ENCODE assay signal across 18 mouse cellular contexts in genomic region chr5:84413026-84413425, GRCm38 (mm10). TPM values are rescaled to one million over a fixed set of nuclear protein-coding genes. Genes with fewer than 3 reads are reported as not detected.
A peak's percentile ranks its signal among the peaks of the same experiment; 100 is the strongest.
DNase-seq lines count a peak whose midpoint lies in the region; ATAC-seq and TF ChIP-seq lines count a peak whose summit lies in the region.
"Had no signal": no experiment of that assay in that cellular context is flagged by ENCODE, and none has a peak within 500 bp of the region (broad histone marks: within the 10 kb centered on the region; RNA-seq: fewer than 3 reads in every experiment).

No protein-coding gene starts in this region.

- H3K4me1 ChIP-seq in forebrain, postnatal 0 days (ENCODE audit: insufficient read depth): peaks cover 7% of the 10 kb centered on the region
- 0 out of 2 replicates have a peak, but pooled peaks cover 3% of the 10 kb centered on the region for H3K4me1 ChIP-seq in midbrain, embryonic 14.5 days (ENCODE audit: control insufficient read depth, insufficient read depth, low read length)
- 0 out of 2 replicates have a peak, but pooled peaks cover 8% of the 10 kb centered on the region for H3K4me1 ChIP-seq in kidney, embryonic 14.5 days (ENCODE audit: control insufficient read depth, insufficient read depth, low read length)

- H3K27ac ChIP-seq in layer of hippocampus, adult 2 months: peak overlapping the region; percentile 94
- H3K27ac ChIP-seq in forebrain, postnatal 0 days (ENCODE audit: low read depth, low read length): no peak overlapping the region
- H3K27ac ChIP-seq in midbrain, embryonic 14.5 days (replicated peaks; ENCODE audit: low read depth, low read length): no peak overlapping the region
- H3K27ac ChIP-seq in kidney, embryonic 14.5 days (ENCODE audit: low read depth, low read length): no peak overlapping the region
- H3K27ac ChIP-seq: macrophage had no signal

- no peak for DNase-seq in layer of hippocampus, adult 2 months (ENCODE audit: low spot score in 2 of 2)
- no peak for DNase-seq in layer of hippocampus, postnatal 36 days
- no peak for DNase-seq in forebrain, postnatal 0 days
- peak; percentile 37 for DNase-seq in midbrain, embryonic 14.5 days
- no peak for DNase-seq in kidney, postnatal 36 days
- no peak for DNase-seq in frontal cortex, postnatal 25 days (ENCODE audit: low spot score in 2 of 2)
- DNase-seq: adrenal gland, postnatal 14 days; heart, postnatal 36 days; kidney, adult 18-20 months; liver; lung, adult 2 months; spleen, adult 18-20 months had no signal

- H3K9me3 ChIP-seq in forebrain, postnatal 0 days (ENCODE audit: low read length): no peaks in the 10 kb centered on the region
- no peaks in the 10 kb centered on the region for H3K9me3 ChIP-seq in midbrain, embryonic 14.5 days (ENCODE audit: control insufficient read depth, low read length)
- no peaks in the 10 kb centered on the region for H3K9me3 ChIP-seq in kidney, embryonic 14.5 days (ENCODE audit: control insufficient read depth, low read length)

- no peaks in the 10 kb centered on the region for H3K27me3 ChIP-seq in forebrain, postnatal 0 days (ENCODE audit: insufficient read depth, low read length)
- peaks cover 5% of the 10 kb centered on the region; the same call in 1 of the 2 replicates for H3K27me3 ChIP-seq in midbrain, embryonic 14.5 days (ENCODE audit: control insufficient read depth, insufficient read depth, low read length)
- H3K27me3 ChIP-seq in kidney, embryonic 14.5 days (ENCODE audit: control insufficient read depth, insufficient read depth, low read length): peaks cover 29% of the 10 kb centered on the region

- no peaks in the 10 kb centered on the region for H3K36me3 ChIP-seq in forebrain, postnatal 0 days (ENCODE audit: insufficient read depth)
- H3K36me3 ChIP-seq in midbrain, embryonic 14.5 days (ENCODE audit: control insufficient read depth, insufficient read depth, low read length): no peaks in the 10 kb centered on the region
- no peaks in the 10 kb centered on the region for H3K36me3 ChIP-seq in kidney, embryonic 14.5 days (ENCODE audit: control insufficient read depth, insufficient read depth, low read length)
- H3K36me3 ChIP-seq: G1E had no signal

- H3K4me3 ChIP-seq in layer of hippocampus, adult 2 months: peak overlapping the region; percentile 88
- peak overlapping the region; percentile 31 for H3K4me3 ChIP-seq in forebrain, postnatal 0 days (ENCODE audit: low read depth, low read length)
- H3K4me3 ChIP-seq in midbrain, embryonic 14.5 days (replicated peaks; ENCODE audit: low read depth, low read length): peak overlapping the region; percentile 19
- H3K4me3 ChIP-seq in kidney, embryonic 14.5 days (ENCODE audit: low read length): no peak overlapping the region
- H3K4me3 ChIP-seq: erythroblast, embryonic 14.5 days; myocyte had no signal

- peak overlapping the region; percentile 43 for H3K4me2 ChIP-seq in forebrain, postnatal 0 days (ENCODE audit: low read depth)
- H3K4me2 ChIP-seq in midbrain, embryonic 14.5 days (ENCODE audit: low read length): peak overlapping the region; percentile 40
- H3K4me2 ChIP-seq in kidney, embryonic 14.5 days (replicated peaks; ENCODE audit: low read depth, low read length): no peak overlapping the region

- WGBS in forebrain, postnatal 0 days: 3% methylated on average over 1 of the region's 1 CpGs
- 3% methylated on average over 1 of the region's 1 CpGs for WGBS in midbrain, embryonic 14.5 days
- WGBS in kidney, embryonic 14.5 days: 27% methylated on average over 1 of the region's 1 CpGs

- no peak overlapping the region for H3K9ac ChIP-seq in forebrain, postnatal 0 days
- no peak overlapping the region for H3K9ac ChIP-seq in midbrain, embryonic 14.5 days (replicated peaks; ENCODE audit: low read length)
- no peak overlapping the region for H3K9ac ChIP-seq in kidney, embryonic 14.5 days (ENCODE audit: low read depth, low read length)

- no peak for ATAC-seq in forebrain, postnatal 0 days
- no peak for ATAC-seq in midbrain, embryonic 14.5 days (ENCODE audit: low FRiP score, low TSS enrichment)
- no peak for ATAC-seq in kidney, embryonic 14.5 days (ENCODE audit: low FRiP score, low TSS enrichment)

- no peak for TF ChIP-seq CTCF in layer of hippocampus, adult 2 months (conservative IDR thresholded peaks at IDR 0.05)
- no peak for TF ChIP-seq CTCF in forebrain, postnatal 0 days (IDR thresholded peaks at IDR 0.05; ENCODE audit: low read depth)

RNA-seq across cellular contexts. Expression of gene Epha5, which starts 4.2 kb away (rescaled TPM):
- 100 to 1,000 TPM; 129 to 137 TPM for total RNA-seq in layer of hippocampus, adult 2 months (2021)
- 100 to 1,000 TPM; 130 to 141 TPM for total RNA-seq in layer of hippocampus, postnatal 36 days (2021)
- 88.7 and 103 TPM in 2 replicates for total RNA-seq in forebrain, postnatal 0 days (2014; rRNA removed)
- 41.7 and 81.9 TPM in 2 replicates for polyA plus RNA-seq in forebrain, postnatal 0 days (2015; fragmentation: Nextera tagmentation; extraction: Ambion mirVana)
- 52.0 and 55.7 TPM in 2 replicates for polyA plus RNA-seq in midbrain, embryonic 14.5 days (2014; fragmentation: Nextera tagmentation; extraction: Ambion mirVana)
- 0.53 and 0.62 TPM in 2 replicates for polyA plus RNA-seq in kidney, embryonic 14.5 days (2014; fragmentation: Nextera tagmentation; extraction: Ambion mirVana)
- total RNA-seq: gastrocnemius, adult 8-10 months; heart, postnatal 36 days had no signal
- polyA plus RNA-seq: erythroblast, embryonic 14.5 days; G1E; macrophage; myocyte had no signal
